Mouse (Mus musculus): ENCODE measurements around the gene Zfp13.
"Not testable (repeated sequence)": the region's sequence is repeated elsewhere in the genome, so short reads cannot be mapped to it uniquely, and the experiment has no call there.

The Zfp13 gene

GRCm38 (mm10) chr17:23550188-23550791 lies 49.0 kb downstream of the Zfp13 start:
- DNase-seq = peak; percentile 69 to 82

- DNase-seq = no peak
Observed at GRCm38 (mm10) chr17:23549441-23549840, 49.8 kb downstream of the Zfp13 start.

- peak; percentile 44 to 65 for DNase-seq
Observed at GRCm38 (mm10) chr17:23548615-23549014, 50.7 kb downstream of the Zfp13 start.

GRCm38 (mm10) chr17:23547681-23548443 lies 51.4 kb downstream of the Zfp13 start:
- no peak for DNase-seq

GRCm38 (mm10) chr17:23546702-23547505 lies 52.4 kb downstream of the Zfp13 start:
- DNase-seq = peak; percentile 51 to 67

- DNase-seq = peak; percentile 42 to 71
Observed at GRCm38 (mm10) chr17:23546333-23546701, 53.0 kb downstream of the Zfp13 start.

- no peak for DNase-seq
Observed at GRCm38 (mm10) chr17:23545841-23546240, 53.4 kb downstream of the Zfp13 start.

- DNase-seq = no peak
Observed at GRCm38 (mm10) chr17:23544766-23545165, 54.5 kb downstream of the Zfp13 start.

- DNase-seq = no peak
Observed at GRCm38 (mm10) chr17:23543983-23544382, 55.3 kb downstream of the Zfp13 start.

- DNase-seq = no peak
Observed at GRCm38 (mm10) chr17:23543325-23543724, 56.0 kb downstream of the Zfp13 start.

- no peak for DNase-seq
Observed at GRCm38 (mm10) chr17:23542835-23543234, 56.5 kb downstream of the Zfp13 start.

GRCm38 (mm10) chr17:23542004-23542720 lies 57.1 kb downstream of the Zfp13 start:
- DNase-seq = no peak

GRCm38 (mm10) chr17:23540605-23541475 lies 58.4 kb downstream of the Zfp13 start:
- DNase-seq = no peak

- no peak for DNase-seq
Observed at GRCm38 (mm10) chr17:23540106-23540505, 59.2 kb downstream of the Zfp13 start.

GRCm38 (mm10) chr17:23539608-23540007 lies 59.7 kb downstream of the Zfp13 start:
- no peak for DNase-seq

GRCm38 (mm10) chr17:23538299-23539015 lies 60.8 kb downstream of the Zfp13 start:
- no peak for DNase-seq

GRCm38 (mm10) chr17:23537554-23538255 lies 61.6 kb downstream of the Zfp13 start:
- DNase-seq = no peak

- not testable (repeated sequence) for DNase-seq
Observed at GRCm38 (mm10) chr17:23535046-23535788, 64.1 kb downstream of the Zfp13 start.

GRCm38 (mm10) chr17:23533591-23534490 lies 65.4 kb downstream of the Zfp13 start:
- DNase-seq = not testable (repeated sequence)

All from thymus, adult 18-20 months (tissue).